Mouse (Mus musculus) heart, postnatal 0 days (tissue): ENCODE data around the gene Paqr6. TPM values are rescaled to one million over a fixed set of nuclear protein-coding genes. Genes with fewer than 3 reads are reported as not detected.

Experiments
- ATAC-seq: fragments of 200-750 bp; cut with Nextera tagmentation; 2 replicates; pipeline ENCODE4 v1.8.0; 2017; ENCODE audit warnings: low read depth, moderate number of reproducible peaks, moderate library complexity; ENCODE audit not compliant: insufficient read depth
- DNase-seq: peaks from one replicate; pipeline ENCODE4 v3.0.0-alpha.2; 2016; ENCODE audit warnings: low spot score
- H3K27ac ChIP-seq: fragments of 300-500 bp; sonication (generic); 2 replicates; pipeline ENCODE4 v1.5.1; 2014; ENCODE audit warnings: low read depth, mild to moderate bottlenecking
- H3K27me3 ChIP-seq: fragments of 300-500 bp; sonication (generic); 2 replicates; pipeline ENCODE4 v1.6.1; 2014; ENCODE audit warnings: low read length, mixed read lengths; ENCODE audit not compliant: control insufficient read depth, insufficient read depth
- H3K36me3 ChIP-seq: fragments of 300-500 bp; sonication (generic); replicated peaks from 2 replicates; pipeline ENCODE4 v1.6.1; 2014; ENCODE audit warnings: low read length, mixed read lengths; ENCODE audit not compliant: control insufficient read depth, insufficient read depth
- H3K4me1 ChIP-seq: fragments of 300-500 bp; sonication (generic); 2 replicates; pipeline ENCODE4 v1.6.1; 2014; ENCODE audit warnings: antibody characterized with exemption; ENCODE audit not compliant: control insufficient read depth, insufficient read depth
- H3K4me2 ChIP-seq: fragments of 300-500 bp; sonication (generic); 2 replicates; pipeline ENCODE4 v1.6.1; 2014; ENCODE audit warnings: low read depth, mild to moderate bottlenecking, low read length, moderate library complexity
- H3K4me3 ChIP-seq: fragments of 300-500 bp; sonication (generic); 2 replicates; pipeline ENCODE4 v1.5.1; 2014; ENCODE audit warnings: low read depth, low read length
- H3K9ac ChIP-seq: fragments of 300-500 bp; sonication (generic); replicated peaks from 2 replicates; pipeline ENCODE4 v1.6.1; 2014; ENCODE audit warnings: low read depth, low read length, mixed read lengths
- H3K9me3 ChIP-seq: fragments of 300-500 bp; sonication (generic); replicated peaks from 2 replicates; pipeline ENCODE4 v1.6.1; 2016; ENCODE audit warnings: low read length; ENCODE audit not compliant: control insufficient read depth
- CTCF ChIP-seq: IDR thresholded peaks from 2 replicates; pipeline ENCODE4 v1.5.1; 2016; ENCODE audit warnings: antibody characterized with exemption, control low read depth, low read depth
- EP300 ChIP-seq: IDR thresholded peaks from 2 replicates; pipeline ENCODE4 v1.6.1; 2016; ENCODE audit warnings: antibody characterized with exemption, low read depth
- WGBS: fragments of 180-500 bp; shearing (Covaris S2); extraction: QIAGEN DNeasy Blood & Tissue Kit; methylation state at CpG from one replicate; pipeline ENCODE4 v1.1.7; 2014; 5-methylcytosine and 5-hydroxymethylcytosine counted together
- polyA plus RNA-seq: library from polyadenylated mRNA; unstranded; fragments of >200 nt; fragmentation: Nextera tagmentation; extraction: Ambion mirVana; gene quantifications from 2 replicates; pipeline ENCODE4 v1.2.1, GENCODE M21; 2015
- total RNA-seq: library from RNA; depleted of rRNA; stranded (reverse); fragments of >200 nt; gene quantifications from 2 replicates; pipeline ENCODE4 v1.2.3, GENCODE M21; 2014; ENCODE audit warnings: low replicate concordance; rRNA removed

Gene Paqr6
- total RNA-seq = not detected in 2 replicates
- 1.2 and 1.7 TPM in 2 replicates for polyA plus RNA-seq

DNA sequence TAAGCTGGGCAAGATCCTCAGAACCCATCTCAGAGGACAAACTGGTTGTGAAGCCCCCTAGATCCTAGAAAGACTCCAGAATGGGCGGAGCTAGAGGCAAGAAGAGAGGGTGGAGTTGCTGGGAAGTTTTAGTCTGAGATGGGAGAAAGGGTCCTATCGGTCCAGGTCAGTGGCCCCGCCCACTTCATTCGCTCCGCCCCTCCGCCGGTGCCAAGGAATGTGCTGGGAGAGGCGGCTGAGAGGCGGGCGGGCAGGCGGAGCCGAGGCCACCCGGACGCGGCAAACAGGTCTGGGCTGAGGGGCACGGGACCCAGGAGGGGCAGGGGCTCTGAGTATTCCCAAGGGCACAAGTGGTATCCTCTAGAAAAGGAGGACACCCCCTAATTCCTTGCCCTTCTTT lies at the start of gene Paqr6:
TSS of gene Paqr6 (plus strand) at position 248 of the 400 bp plus-strand sequence.
- Histone ChIP-seq H3K4me1 (no peaks in the 10 kb centered on the region; the same call in 1 of the 2 replicates), H3K9ac (no peak within 1 kb of the TSS)

DNA sequence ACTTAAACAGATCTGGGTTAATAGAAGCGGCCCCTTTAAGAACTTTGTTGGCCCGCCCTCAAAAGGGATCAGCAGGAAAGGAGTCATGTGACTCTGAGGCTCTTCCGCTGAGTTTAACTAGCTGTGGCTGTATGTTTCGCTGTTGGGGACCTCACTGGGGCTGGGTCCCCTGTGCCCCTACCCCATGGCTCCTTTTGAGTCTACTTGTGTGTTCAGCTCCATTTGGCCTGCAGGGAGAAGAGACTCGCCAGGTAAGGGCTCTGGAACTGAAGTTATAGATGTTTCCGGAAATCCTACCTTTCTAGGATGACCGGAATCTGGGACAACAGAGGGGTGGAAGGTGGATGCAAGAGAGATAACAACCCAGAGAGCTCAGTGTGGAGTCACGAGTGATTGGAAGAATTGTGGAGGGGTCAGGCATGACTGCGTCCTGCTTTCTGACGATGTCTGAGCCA lies 39.4 kb upstream of the Paqr6 start, which contains the start of gene Glmp:
TSS of gene Glmp (plus strand) at position 73 of the 455 bp plus-strand sequence.
- TF ChIP-seq CTCF (no peak), EP300 (no peak)
- H3K4me3 ChIP-seq = peak within 1 kb of the TSS; percentile 84
- H3K4me2 ChIP-seq = peak within 1 kb of the TSS; percentile 81
- H3K27ac ChIP-seq = no peak within 1 kb of the TSS
- peak within 1 kb of the TSS; percentile 79 for H3K9ac ChIP-seq
- peaks cover 47% of the 10 kb centered on the region for H3K36me3 ChIP-seq
- no peaks in the 10 kb centered on the region for H3K27me3 ChIP-seq
- peak; percentile 76 for DNase-seq
- under 1% methylated on average over 10 of the region's 10 CpGs for WGBS
- ATAC-seq = peak; percentile 75
- no peaks in the 10 kb centered on the region for H3K9me3 ChIP-seq
- H3K4me1 ChIP-seq = peaks cover 6% of the 10 kb centered on the region

More for the DNA sequence above, at the start of gene Paqr6:
- DNase-seq = peak; percentile 20
- Histone ChIP-seq H3K9me3 (no peaks in the 10 kb centered on the region), H3K27ac (peak within 1 kb of the TSS; percentile 30; the same call in 1 of the 2 replicates), H3K27me3 (peaks cover 10% of the 10 kb centered on the region), H3K4me3 (0 out of 2 replicates have a peak within 1 kb of the TSS, but pooled peaks have one; percentile 10), H3K36me3 (peaks cover 32% of the 10 kb centered on the region), H3K4me2 (peak within 1 kb of the TSS; percentile 38)
- TF ChIP-seq EP300 (no peak), CTCF (no peak)
- peak; percentile 62 for ATAC-seq
- 7% methylated on average over 16 of the region's 16 CpGs for WGBS

DNA sequence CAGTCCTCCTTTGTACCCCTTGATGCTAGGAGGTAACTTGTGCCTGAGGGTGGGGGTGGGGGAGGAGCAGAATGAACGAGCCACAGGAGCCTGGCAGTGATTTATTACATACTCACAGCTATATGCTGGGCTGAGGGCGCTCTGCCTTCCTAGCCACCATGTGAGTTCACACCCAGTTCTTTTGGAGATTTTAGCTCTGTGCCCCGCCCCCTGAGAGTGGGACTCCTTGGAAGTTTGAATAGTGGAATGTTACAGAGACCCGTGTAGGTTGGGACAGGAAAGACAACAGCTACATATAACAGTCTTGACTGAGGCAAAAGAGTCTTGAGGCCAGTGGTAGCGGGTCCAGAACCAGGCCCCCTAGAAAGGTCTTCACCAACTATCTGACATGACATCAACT lies 35.4 kb upstream of the Paqr6 start:
- ATAC-seq = no peak
- DNase-seq = no peak
- 80% methylated on average over 5 of the region's 5 CpGs for WGBS
- Histone ChIP-seq H3K27me3 (no peaks in the 10 kb centered on the region), H3K4me1 (peaks cover 6% of the 10 kb centered on the region), H3K4me2 (no peak overlapping the region), H3K9ac (no peak overlapping the region), H3K4me3 (no peak overlapping the region), H3K36me3 (peaks cover 18% of the 10 kb centered on the region), H3K27ac (no peak overlapping the region), H3K9me3 (no peaks in the 10 kb centered on the region)
- no peak for TF ChIP-seq CTCF
- no peak for TF ChIP-seq EP300

DNA sequence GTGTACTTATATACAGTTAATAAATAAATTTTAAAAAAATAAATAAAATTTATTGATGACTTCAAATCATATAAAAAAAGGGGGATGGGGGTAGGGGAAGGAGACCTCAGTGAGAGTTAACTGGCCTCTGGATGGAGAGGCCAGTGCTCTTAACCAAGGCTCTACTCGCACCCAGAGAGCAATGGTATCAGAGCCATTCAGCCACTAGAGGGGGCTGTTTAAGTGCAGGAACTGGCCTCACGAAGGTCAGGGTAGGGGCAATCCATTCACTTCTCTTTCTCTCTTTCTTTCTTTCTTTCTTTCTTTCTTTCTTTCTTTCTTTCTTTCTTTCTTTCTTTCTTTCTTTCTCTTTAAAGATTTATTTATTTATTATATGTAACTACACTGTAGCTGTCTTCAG lies 33.1 kb upstream of the Paqr6 start:
- ATAC-seq (no peak), DNase-seq (no peak)
- no peak for TF ChIP-seq EP300
- peak; percentile 46 for TF ChIP-seq CTCF
- H3K4me3 ChIP-seq = no peak overlapping the region
- no peak overlapping the region for H3K4me2 ChIP-seq
- H3K9me3 ChIP-seq = no peaks in the 10 kb centered on the region
- no peak overlapping the region for H3K9ac ChIP-seq
- WGBS = 36% methylated on average over 2 of the region's 2 CpGs
- peaks cover 18% of the 10 kb centered on the region for H3K36me3 ChIP-seq
- peaks cover 9% of the 10 kb centered on the region for H3K4me1 ChIP-seq
- H3K27me3 ChIP-seq = no peaks in the 10 kb centered on the region
- H3K27ac ChIP-seq = no peak overlapping the region

DNA sequence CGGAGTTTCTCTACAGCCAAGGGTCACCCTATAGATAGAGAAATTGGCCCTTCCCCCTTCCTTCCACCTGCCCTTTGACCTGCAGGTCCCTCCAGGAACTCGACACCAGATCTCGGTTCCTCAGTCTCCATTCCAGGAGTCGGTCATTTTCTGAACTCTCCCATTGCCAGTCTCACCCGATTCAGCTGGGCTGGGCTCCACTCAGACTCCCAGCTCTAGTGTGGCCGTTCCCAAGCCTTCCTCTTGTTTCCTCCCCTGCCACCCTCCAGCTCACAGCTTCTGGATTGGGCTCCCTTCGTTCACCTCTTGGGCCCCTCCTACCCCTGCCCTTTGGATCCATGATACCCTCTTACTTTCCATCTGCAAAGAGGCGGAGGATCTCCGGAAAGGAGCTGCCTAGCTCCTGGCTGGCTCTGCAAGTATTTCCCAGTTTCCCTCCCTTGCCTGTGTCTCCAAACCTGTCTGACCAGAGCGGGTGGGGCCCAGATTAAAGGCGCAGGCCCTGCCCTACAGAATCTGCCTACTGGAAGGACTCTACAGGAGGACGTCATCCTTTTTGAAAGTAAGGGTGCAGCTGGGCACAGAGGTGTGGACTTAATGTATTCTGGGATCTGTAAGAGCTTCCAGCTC lies 30.2 kb upstream of the Paqr6 start:
- H3K9ac ChIP-seq = no peak overlapping the region
- H3K27ac ChIP-seq = no peak overlapping the region
- ATAC-seq = no peak
- H3K4me1 ChIP-seq = peaks cover 17% of the 10 kb centered on the region
- TF ChIP-seq CTCF = no peak
- no peak for TF ChIP-seq EP300
- H3K4me3 ChIP-seq = no peak overlapping the region
- WGBS = 56% methylated on average over 12 of the region's 12 CpGs
- H3K4me2 ChIP-seq = no peak overlapping the region
- H3K9me3 ChIP-seq = no peaks in the 10 kb centered on the region
- no peaks in the 10 kb centered on the region for H3K27me3 ChIP-seq
- DNase-seq = no peak
- peaks cover 5% of the 10 kb centered on the region for H3K36me3 ChIP-seq
